Mouse (Mus musculus): ENCODE results near the gene Arhgdib. TPM values are rescaled to one million over a fixed set of nuclear protein-coding genes. Genes with fewer than 3 reads are reported as not detected.
"Not testable (repeated sequence)": the region's sequence is repeated elsewhere in the genome, so short reads cannot be mapped to it uniquely, and the experiment has no call there.

The Arhgdib gene
- 25.0 and 26.0 TPM in 2 replicates for polyA plus RNA-seq (2016; fragmentation: Nextera tagmentation; extraction: Ambion mirVana)

GRCm38 (mm10) chr6:136941051-136942021, at the start of gene Arhgdib:
Arhgdib (minus strand) TSS chr6:136941899.
- WGBS, result 64% methylated on average over 12 of the region's 12 CpGs
- no peak for DNase-seq (ENCODE audit: low spot score)
- H3K27ac ChIP-seq (replicated peaks), result peak within 1 kb of the TSS; percentile 42
- no peaks in the 10 kb centered on the region for H3K27me3 ChIP-seq (ENCODE audit: low read depth, poor library complexity, severe bottlenecking)
- H3K9me3 ChIP-seq (replicated peaks), result no peaks in the 10 kb centered on the region
- H3K4me3 ChIP-seq, result no peak within 1 kb of the TSS
- H3K36me3 ChIP-seq, result no peaks in the 10 kb centered on the region
- peaks cover 7% of the 10 kb centered on the region; the same call in 1 of the 2 replicates for H3K4me1 ChIP-seq

DNA sequence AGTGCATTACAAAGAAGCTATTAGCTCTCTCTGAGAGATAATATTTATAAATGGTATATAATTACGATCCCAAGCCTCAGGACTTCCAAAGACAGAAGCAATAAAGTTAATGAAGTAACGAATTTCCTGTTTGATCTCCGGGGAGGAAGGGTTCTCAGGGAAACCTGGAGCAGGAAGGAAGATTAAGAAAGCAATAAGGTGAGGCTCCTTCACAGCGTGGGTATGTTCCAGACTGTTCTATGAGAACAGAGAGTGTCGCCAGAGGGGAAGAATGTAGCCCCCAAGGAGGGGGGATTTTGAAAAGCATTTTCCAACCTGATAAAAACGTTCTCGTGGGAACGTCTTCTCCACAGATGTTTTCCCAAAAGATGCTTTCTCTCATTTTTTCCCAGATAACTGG, 48.9 kb upstream of the Arhgdib start:
- WGBS, result 83% methylated on average over 8 of the region's 8 CpGs
- Histone ChIP-seq H3K4me3 (no peak overlapping the region), H3K4me1 (0 out of 2 replicates have a peak, but pooled peaks cover 5% of the 10 kb centered on the region), H3K9me3 (replicated peaks) (no peaks in the 10 kb centered on the region), H3K27me3 (ENCODE audit: low read depth, poor library complexity, severe bottlenecking) (no peaks in the 10 kb centered on the region), H3K27ac (replicated peaks) (no peak overlapping the region), H3K36me3 (no peaks in the 10 kb centered on the region)
- no peak for DNase-seq (ENCODE audit: low spot score)

- no peaks in the 10 kb centered on the region for H3K9me3 ChIP-seq (replicated peaks)
- H3K36me3 ChIP-seq, result no peaks in the 10 kb centered on the region
- 0 out of 2 replicates have a peak overlapping the region, but pooled peaks have one; percentile 23 for H3K27ac ChIP-seq (replicated peaks)
- DNase-seq (ENCODE audit: low spot score), result no peak
- H3K4me1 ChIP-seq, result 0 out of 2 replicates have a peak, but pooled peaks cover 5% of the 10 kb centered on the region
- no peaks in the 10 kb centered on the region for H3K27me3 ChIP-seq (ENCODE audit: low read depth, poor library complexity, severe bottlenecking)
- 31% methylated on average over 11 of the region's 11 CpGs for WGBS
- H3K4me3 ChIP-seq, result peak overlapping the region; percentile 24; the same call in 1 of the 2 replicates
Measured at GRCm38 (mm10) chr6:136989824-136990497, 48.3 kb upstream of the Arhgdib start.

DNA sequence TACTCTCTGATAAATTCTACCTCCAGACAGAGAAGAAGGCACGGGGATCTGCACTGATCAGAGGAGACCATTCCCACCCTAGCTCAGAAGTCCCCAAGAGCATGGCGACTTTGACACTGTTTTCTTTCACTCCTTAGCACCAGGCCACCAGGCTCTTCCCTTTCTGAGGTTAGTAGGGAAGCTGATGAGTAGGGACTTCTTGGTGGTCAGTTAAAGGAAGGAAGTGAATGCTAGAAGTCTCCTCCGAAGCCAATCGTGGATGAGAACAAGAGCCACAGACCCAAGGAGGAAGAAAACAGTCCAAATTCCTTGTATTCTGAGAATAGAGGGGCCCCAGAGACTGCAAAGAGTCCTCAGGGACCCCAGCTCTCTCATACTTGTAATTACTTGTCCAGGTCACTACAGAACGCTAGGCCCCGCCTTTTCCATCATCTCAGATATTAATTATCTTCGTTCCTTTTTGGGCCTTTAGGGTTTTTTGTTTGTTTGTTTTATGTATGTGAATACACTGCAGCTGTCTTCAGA, 46.9 kb upstream of the Arhgdib start:
- DNase-seq (ENCODE audit: low spot score), result no peak
- Histone ChIP-seq H3K9me3 (replicated peaks) (no peaks in the 10 kb centered on the region), H3K27ac (replicated peaks) (no peak overlapping the region), H3K36me3 (no peaks in the 10 kb centered on the region), H3K27me3 (ENCODE audit: low read depth, poor library complexity, severe bottlenecking) (no peaks in the 10 kb centered on the region), H3K4me3 (no peak overlapping the region), H3K4me1 (0 out of 2 replicates have a peak, but pooled peaks cover 5% of the 10 kb centered on the region)
- WGBS, result 90% methylated on average over 7 of the region's 7 CpGs

- DNase-seq (ENCODE audit: low spot score), result no peak
- WGBS, result 72% methylated on average over 11 of the region's 11 CpGs
- no peak overlapping the region for H3K4me3 ChIP-seq
- no peaks in the 10 kb centered on the region for H3K36me3 ChIP-seq
- H3K27me3 ChIP-seq (ENCODE audit: low read depth, poor library complexity, severe bottlenecking), result no peaks in the 10 kb centered on the region
- H3K27ac ChIP-seq (replicated peaks), result no peak overlapping the region
- H3K4me1 ChIP-seq, result peaks cover 9% of the 10 kb centered on the region
- no peaks in the 10 kb centered on the region for H3K9me3 ChIP-seq (replicated peaks)
Measured at GRCm38 (mm10) chr6:136986718-136987117, 45.0 kb upstream of the Arhgdib start.

DNA sequence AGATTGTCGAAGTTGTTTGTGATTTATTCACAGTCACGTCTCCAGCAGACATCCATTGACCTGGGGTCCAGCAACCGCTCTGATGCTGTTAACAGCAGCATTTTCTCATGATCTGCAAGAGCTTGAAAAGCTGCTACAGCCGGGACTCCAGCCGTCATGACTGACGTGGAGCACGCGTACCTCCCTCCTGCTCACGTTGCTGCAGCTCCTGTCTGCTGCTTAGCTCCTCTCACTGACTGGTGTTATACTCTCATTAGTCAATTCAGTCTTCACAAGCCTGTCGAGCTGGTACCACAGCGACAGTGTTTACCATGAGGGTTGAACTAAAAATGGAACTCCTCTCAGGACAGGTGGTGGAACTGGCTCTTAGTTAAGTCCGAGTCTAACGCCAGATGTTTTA, 44.3 kb upstream of the Arhgdib start:
- H3K4me3 ChIP-seq, result no peak overlapping the region
- H3K27ac ChIP-seq (replicated peaks), result no peak overlapping the region
- DNase-seq (ENCODE audit: low spot score), result no peak
- WGBS, result 81% methylated on average over 13 of the region's 13 CpGs
- no peaks in the 10 kb centered on the region for H3K9me3 ChIP-seq (replicated peaks)
- peaks cover 9% of the 10 kb centered on the region for H3K4me1 ChIP-seq
- no peaks in the 10 kb centered on the region for H3K27me3 ChIP-seq (ENCODE audit: low read depth, poor library complexity, severe bottlenecking)
- no peaks in the 10 kb centered on the region for H3K36me3 ChIP-seq

DNA sequence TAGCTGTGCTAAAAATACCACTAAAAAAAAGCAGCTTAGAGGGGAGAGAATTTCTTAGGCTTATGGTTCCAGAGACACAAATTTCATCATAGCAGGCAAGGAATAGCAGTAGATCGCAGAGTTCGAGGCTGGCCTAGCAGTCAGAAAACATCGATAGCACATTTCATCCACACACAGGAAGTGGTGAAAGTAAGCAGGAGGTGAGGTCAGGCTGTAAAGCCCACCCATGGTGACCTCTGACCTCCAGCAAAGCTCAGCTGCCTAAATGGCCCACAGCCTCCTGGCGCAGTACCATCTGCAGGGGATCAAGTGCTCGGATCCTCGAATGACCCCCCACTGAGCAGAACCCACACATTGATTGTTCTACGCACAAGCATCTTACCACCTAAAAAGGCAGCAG, 41.5 kb upstream of the Arhgdib start:
- WGBS, result 57% methylated on average over 7 of the region's 7 CpGs
- no peaks in the 10 kb centered on the region for H3K27me3 ChIP-seq (ENCODE audit: low read depth, poor library complexity, severe bottlenecking)
- H3K4me3 ChIP-seq, result no peak overlapping the region
- no peaks in the 10 kb centered on the region for H3K9me3 ChIP-seq (replicated peaks)
- DNase-seq (ENCODE audit: low spot score), result no peak
- no peaks in the 10 kb centered on the region for H3K36me3 ChIP-seq
- H3K27ac ChIP-seq (replicated peaks), result no peak overlapping the region
- H3K4me1 ChIP-seq, result peaks cover 10% of the 10 kb centered on the region

DNA sequence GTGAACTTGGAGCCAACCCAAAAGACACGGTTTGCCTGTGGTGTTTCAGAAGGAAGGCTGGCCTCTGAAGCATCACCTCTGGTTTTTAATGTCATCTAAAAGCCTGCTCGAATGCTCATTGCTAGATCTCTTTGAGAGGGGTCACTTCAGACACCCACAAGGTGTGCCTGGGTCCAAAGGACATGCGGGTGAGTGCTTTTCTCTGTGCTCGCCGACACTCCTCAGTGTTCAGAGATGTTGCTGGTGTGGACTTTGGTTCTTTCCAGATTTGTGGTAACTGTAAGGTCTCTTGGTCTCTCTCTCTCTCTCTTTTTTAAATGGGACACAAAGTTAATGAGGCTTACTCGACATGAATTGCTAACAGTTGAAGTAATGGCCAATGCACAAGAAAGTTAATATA, 40.9 kb upstream of the Arhgdib start:
- 89% methylated on average over 6 of the region's 6 CpGs for WGBS
- DNase-seq (ENCODE audit: low spot score), result no peak
- H3K9me3 ChIP-seq (replicated peaks), result no peaks in the 10 kb centered on the region

DNA sequence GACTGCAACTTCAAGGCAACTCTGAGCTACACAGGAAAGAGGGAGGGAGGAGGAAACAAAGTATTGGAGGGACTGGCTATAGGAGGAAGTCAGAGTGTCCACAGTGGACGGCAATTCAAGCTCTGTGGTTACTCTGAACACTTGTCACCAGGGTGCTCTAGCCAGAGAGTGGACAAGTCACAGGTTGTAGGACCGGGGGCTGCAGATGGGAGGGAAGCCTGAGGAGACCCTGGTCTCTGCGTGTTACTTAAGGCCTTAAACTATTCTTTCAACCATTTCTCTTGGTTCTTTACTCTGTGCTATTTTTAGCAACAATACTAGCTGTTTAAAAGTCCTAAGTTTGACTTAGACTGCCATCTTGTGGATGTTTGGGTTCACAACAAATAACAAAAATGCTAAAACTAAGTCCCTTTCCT, 38.6 kb upstream of the Arhgdib start:
- H3K27ac ChIP-seq (replicated peaks), result peak overlapping the region; percentile 64
- no peak for DNase-seq (ENCODE audit: low spot score)
- WGBS, result 38% methylated on average over 3 of the region's 3 CpGs
- H3K4me3 ChIP-seq, result no peak overlapping the region
- no peaks in the 10 kb centered on the region for H3K27me3 ChIP-seq (ENCODE audit: low read depth, poor library complexity, severe bottlenecking)
- no peaks in the 10 kb centered on the region for H3K36me3 ChIP-seq
- peaks cover 8% of the 10 kb centered on the region for H3K4me1 ChIP-seq
- no peaks in the 10 kb centered on the region for H3K9me3 ChIP-seq (replicated peaks)

More for the DNA sequence above, 40.9 kb upstream of the Arhgdib start:
- no peaks in the 10 kb centered on the region for H3K27me3 ChIP-seq (ENCODE audit: low read depth, poor library complexity, severe bottlenecking)
- H3K4me3 ChIP-seq, result no peak overlapping the region
- peaks cover 10% of the 10 kb centered on the region for H3K4me1 ChIP-seq
- no peaks in the 10 kb centered on the region for H3K36me3 ChIP-seq
- H3K27ac ChIP-seq (replicated peaks), result no peak overlapping the region

DNA sequence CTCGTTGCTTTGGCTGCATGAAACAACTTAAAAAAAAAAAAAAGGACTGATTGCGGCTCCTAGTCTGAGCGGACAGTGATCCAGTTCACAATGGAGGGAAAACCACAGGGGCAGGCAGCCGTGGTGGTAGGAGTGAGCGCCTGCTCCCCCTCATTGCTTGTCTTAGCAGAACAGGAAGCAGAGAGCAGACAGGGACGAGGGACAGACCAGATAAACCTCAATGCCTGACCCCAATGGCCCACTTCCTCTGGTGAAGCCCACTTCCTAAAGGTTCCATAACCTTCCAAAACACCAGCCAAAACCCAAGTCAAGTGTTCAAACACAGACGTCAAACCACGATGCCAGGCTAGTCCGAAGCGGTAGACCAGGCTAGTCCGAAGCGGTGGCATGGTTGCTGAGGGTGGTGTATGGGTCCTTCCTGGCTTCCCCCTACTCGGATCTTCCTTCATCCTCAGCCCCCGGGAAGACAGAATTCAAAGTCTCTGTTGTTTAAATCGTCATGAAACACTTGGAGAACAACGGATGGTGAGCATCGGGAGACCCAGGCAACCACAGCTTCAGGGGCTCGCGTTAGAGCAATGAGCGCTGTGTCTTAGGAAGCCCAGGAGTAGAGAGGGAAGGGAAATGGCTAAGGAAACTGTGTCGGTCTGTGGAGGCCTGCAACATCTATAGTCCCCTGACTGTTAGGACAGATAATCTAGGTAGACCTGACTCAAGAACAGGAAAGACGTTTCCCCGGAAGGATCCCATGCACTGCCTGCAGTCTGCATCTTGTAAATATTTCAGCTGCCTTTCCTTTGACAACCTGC, 37.8 kb upstream of the Arhgdib start:
- no peaks in the 10 kb centered on the region for H3K9me3 ChIP-seq (replicated peaks)
- no peak for DNase-seq (ENCODE audit: low spot score)
- H3K27ac ChIP-seq (replicated peaks), result no peak overlapping the region
- no peaks in the 10 kb centered on the region for H3K27me3 ChIP-seq (ENCODE audit: low read depth, poor library complexity, severe bottlenecking)
- no peak overlapping the region for H3K4me3 ChIP-seq
- peaks cover 8% of the 10 kb centered on the region for H3K4me1 ChIP-seq
- H3K36me3 ChIP-seq, result no peaks in the 10 kb centered on the region
- WGBS, result 87% methylated on average over 23 of the region's 23 CpGs

- H3K9me3 ChIP-seq (replicated peaks); H3K4me3 ChIP-seq; H3K27me3 ChIP-seq (ENCODE audit: low read depth, poor library complexity, severe bottlenecking); H3K4me1 ChIP-seq; H3K36me3 ChIP-seq; DNase-seq (ENCODE audit: low spot score); H3K27ac ChIP-seq (replicated peaks): not testable (repeated sequence)
- 59% methylated on average over 4 of the region's 4 CpGs for WGBS
Measured at GRCm38 (mm10) chr6:136968877-136969276, 27.2 kb upstream of the Arhgdib start.

GRCm38 (mm10) chr6:136967466-136967865, 25.8 kb upstream of the Arhgdib start:
- no peak for DNase-seq (ENCODE audit: low spot score)
- 73% methylated on average over 4 of the region's 4 CpGs for WGBS
- H3K9me3 ChIP-seq (replicated peaks), result no peaks in the 10 kb centered on the region
- H3K4me3 ChIP-seq, result no peak overlapping the region
- no peaks in the 10 kb centered on the region for H3K36me3 ChIP-seq
- no peaks in the 10 kb centered on the region for H3K4me1 ChIP-seq
- H3K27me3 ChIP-seq (ENCODE audit: low read depth, poor library complexity, severe bottlenecking), result no peaks in the 10 kb centered on the region
- no peak overlapping the region for H3K27ac ChIP-seq (replicated peaks)
